Mouse (Mus musculus): ENCODE measurements around the gene Ppp3ca. TPM values are rescaled to one million over a fixed set of nuclear protein-coding genes. Genes with fewer than 3 reads are reported as not detected.
A peak's percentile ranks its signal among the peaks of the same experiment; 100 is the strongest.

The Ppp3ca gene
- polyA plus RNA-seq (2012; rRNA removed) = 23.0 and 46.3 TPM in 2 replicates

DNA sequence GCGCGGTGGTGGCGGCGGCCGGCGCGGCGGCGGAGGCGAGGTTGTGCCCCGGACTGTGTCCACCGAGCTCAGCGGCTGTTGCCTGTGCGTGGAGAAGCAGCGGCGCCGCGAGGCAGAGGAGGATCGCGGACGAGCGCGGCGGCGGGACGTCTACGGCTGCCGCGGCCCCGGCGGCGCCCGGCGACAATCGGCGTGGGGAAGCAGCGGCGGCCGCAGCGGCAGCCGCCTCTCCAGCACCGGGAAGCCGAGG, at the start of gene Ppp3ca:
TSS of gene Ppp3ca (plus strand) at position 15 of the 250 bp plus-strand sequence.
- Histone ChIP-seq H3K27ac (ENCODE audit: insufficient read depth, low read length) (peak within 1 kb of the TSS; percentile 92), H3K4me1 (ENCODE audit: control insufficient read depth, insufficient read depth, insufficient read length) (no peaks in the 10 kb centered on the region; the same call in 1 of the 2 replicates), H3K36me3 (ENCODE audit: control insufficient read depth, insufficient read depth, low read length) (no peaks in the 10 kb centered on the region), H3K27me3 (ENCODE audit: control insufficient read depth, insufficient read depth, low read length) (no peaks in the 10 kb centered on the region), H3K4me3 (ENCODE audit: extremely low read depth, insufficient read depth, insufficient read length) (peak within 1 kb of the TSS; percentile 96)
- WGBS = 0% methylated on average over 31 of the region's 43 CpGs
- no peak for DNase-seq (ENCODE audit: low read depth in 1 of 2, low spot score in 2 of 2)
- TF ChIP-seq CTCF (IDR thresholded peaks at IDR 0.05; ENCODE audit: extremely low read depth, insufficient read depth, insufficient read length, insufficient replicate concordance) (no peak), POLR2A (IDR thresholded peaks at IDR 0.05; ENCODE audit: low read depth, low read length) (peak; percentile 45; the same call in 1 of the 2 replicates)

DNA sequence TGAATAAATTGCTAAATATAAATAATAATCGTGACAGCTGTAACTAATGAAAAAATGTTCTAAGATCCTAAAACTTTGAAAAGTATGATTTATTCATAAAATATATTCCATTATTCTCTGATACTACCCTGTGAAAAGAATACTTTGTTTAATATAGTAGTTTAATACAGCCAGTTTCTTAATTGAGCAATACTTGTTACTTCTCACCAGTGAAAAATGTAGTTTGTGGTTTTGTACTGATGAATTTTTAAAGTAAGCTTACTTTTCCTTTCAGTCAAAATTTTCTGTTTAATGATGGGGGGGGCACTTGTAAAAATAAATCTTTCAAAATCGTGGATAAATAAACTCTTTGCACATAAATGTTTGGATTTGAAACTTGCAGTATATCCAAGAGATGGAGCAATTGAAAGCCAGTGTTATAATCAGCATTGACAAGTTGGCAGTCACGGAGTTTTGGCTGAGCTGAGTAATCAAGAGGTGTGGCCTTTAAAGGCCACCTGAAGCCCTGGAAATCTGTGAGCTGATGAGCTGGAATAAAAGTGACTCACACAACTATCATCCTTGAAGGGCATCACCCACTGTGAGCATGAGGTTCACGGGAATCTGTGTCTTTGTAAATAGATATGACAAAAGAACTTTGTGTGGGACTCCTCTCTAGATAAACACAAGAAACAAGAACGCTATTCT, 29.2 kb upstream of the Ppp3ca start:
- Histone ChIP-seq H3K4me1 (ENCODE audit: control insufficient read depth, insufficient read depth, insufficient read length) (no peaks in the 10 kb centered on the region), H3K4me3 (ENCODE audit: extremely low read depth, insufficient read depth, insufficient read length) (no peak overlapping the region), H3K36me3 (ENCODE audit: control insufficient read depth, insufficient read depth, low read length) (no peaks in the 10 kb centered on the region), H3K27ac (ENCODE audit: insufficient read depth, low read length) (no peak overlapping the region), H3K27me3 (ENCODE audit: control insufficient read depth, insufficient read depth, low read length) (no peaks in the 10 kb centered on the region)
- no peak for TF ChIP-seq POLR2A (IDR thresholded peaks at IDR 0.05; ENCODE audit: low read depth, low read length)
- TF ChIP-seq CTCF (IDR thresholded peaks at IDR 0.05; ENCODE audit: extremely low read depth, insufficient read depth, insufficient read length, insufficient replicate concordance) = no peak
- WGBS = 91% methylated on average over 5 of the region's 5 CpGs
- no peak for DNase-seq (ENCODE audit: low read depth in 1 of 2, low spot score in 2 of 2)

DNA sequence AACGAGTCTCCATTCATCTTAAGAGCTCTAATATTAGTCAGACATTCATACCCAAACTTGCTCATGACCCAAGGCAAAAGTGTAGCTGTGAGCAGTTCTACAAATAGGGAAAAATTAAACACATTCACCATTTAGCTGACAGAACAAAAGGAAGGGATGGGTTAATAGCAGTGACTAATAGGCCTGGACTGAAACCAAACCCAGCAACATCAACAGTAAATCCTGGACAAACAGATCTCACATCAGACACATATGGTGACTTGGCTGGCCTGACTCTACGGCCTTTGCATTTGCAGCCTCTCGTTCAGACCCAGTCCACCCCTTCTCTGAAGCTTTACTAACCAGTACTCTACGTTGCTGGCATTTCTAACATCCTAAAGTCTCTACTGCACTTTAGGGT, 19.0 kb upstream of the Ppp3ca start:
- DNase-seq (ENCODE audit: low read depth in 1 of 2, low spot score in 2 of 2) = no peak
- H3K4me3 ChIP-seq (ENCODE audit: extremely low read depth, insufficient read depth, insufficient read length) = no peak overlapping the region
- no peak overlapping the region for H3K27ac ChIP-seq (ENCODE audit: insufficient read depth, low read length)
- no peak for TF ChIP-seq POLR2A (IDR thresholded peaks at IDR 0.05; ENCODE audit: low read depth, low read length)
- TF ChIP-seq CTCF (IDR thresholded peaks at IDR 0.05; ENCODE audit: extremely low read depth, insufficient read depth, insufficient read length, insufficient replicate concordance) = no peak
- 89% methylated on average over 4 of the region's 4 CpGs for WGBS
- H3K27me3 ChIP-seq (ENCODE audit: control insufficient read depth, insufficient read depth, low read length) = no peaks in the 10 kb centered on the region
- no peaks in the 10 kb centered on the region for H3K36me3 ChIP-seq (ENCODE audit: control insufficient read depth, insufficient read depth, low read length)
- H3K4me1 ChIP-seq (ENCODE audit: control insufficient read depth, insufficient read depth, insufficient read length) = no peaks in the 10 kb centered on the region

DNA sequence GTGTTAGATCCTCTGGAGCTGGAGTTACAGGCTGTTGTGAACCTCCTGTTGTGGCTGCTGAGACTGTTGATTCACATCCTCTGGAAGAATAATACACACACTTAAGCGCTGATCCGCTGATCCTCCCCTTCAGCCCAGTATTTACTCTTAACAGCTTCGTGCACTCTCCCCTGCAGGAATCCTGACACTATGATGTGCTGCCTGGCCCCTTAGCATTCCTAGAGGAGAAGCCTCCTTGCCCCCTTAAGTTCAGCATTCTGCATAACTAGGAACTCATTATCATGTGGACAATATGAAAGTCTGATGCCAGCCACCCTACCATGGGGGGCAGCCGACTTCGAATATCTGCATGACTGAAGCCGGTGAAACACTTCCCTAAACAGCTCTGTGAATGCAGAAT, 18.4 kb upstream of the Ppp3ca start:
- Histone ChIP-seq H3K27ac (ENCODE audit: insufficient read depth, low read length) (no peak overlapping the region), H3K4me3 (ENCODE audit: extremely low read depth, insufficient read depth, insufficient read length) (no peak overlapping the region), H3K36me3 (ENCODE audit: control insufficient read depth, insufficient read depth, low read length) (no peaks in the 10 kb centered on the region), H3K27me3 (ENCODE audit: control insufficient read depth, insufficient read depth, low read length) (no peaks in the 10 kb centered on the region), H3K4me1 (ENCODE audit: control insufficient read depth, insufficient read depth, insufficient read length) (no peaks in the 10 kb centered on the region)
- TF ChIP-seq POLR2A (IDR thresholded peaks at IDR 0.05; ENCODE audit: low read depth, low read length) (no peak), CTCF (IDR thresholded peaks at IDR 0.05; ENCODE audit: extremely low read depth, insufficient read depth, insufficient read length, insufficient replicate concordance) (no peak)
- DNase-seq (ENCODE audit: low read depth in 1 of 2, low spot score in 2 of 2) = peak in 1 of 2 experiments; percentile 2
- WGBS = 66% methylated on average over 6 of the region's 6 CpGs

DNA sequence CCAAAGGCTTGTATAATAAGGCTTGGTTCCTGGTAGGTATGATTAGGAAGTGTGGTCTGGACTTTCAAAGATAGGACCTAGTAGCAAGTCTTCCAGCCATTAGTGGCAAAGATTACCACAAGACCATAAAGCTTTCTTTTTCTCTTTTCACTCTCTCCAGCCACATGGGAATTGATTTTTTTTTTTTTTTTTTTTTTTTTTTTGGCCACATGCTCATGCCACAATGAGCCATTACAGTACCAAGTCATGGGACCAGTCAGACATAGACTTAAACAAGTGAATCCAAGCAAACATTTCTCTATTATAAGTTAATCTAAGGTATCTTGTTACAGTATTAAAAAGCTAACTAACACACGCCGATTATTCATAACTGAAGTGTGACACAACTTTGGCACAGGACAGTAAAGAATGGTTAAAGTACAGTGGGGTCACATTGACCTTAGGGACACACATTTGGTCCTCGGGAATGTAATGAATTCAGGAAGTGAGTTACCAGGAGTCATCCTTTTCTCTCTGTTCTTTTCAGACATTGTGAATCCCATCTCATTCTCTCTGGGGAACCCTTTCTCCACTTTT, 13.4 kb upstream of the Ppp3ca start:
- no peak for TF ChIP-seq POLR2A (IDR thresholded peaks at IDR 0.05; ENCODE audit: low read depth, low read length)
- no peak for TF ChIP-seq CTCF (IDR thresholded peaks at IDR 0.05; ENCODE audit: extremely low read depth, insufficient read depth, insufficient read length, insufficient replicate concordance)
- Histone ChIP-seq H3K27me3 (ENCODE audit: control insufficient read depth, insufficient read depth, low read length) (no peaks in the 10 kb centered on the region), H3K36me3 (ENCODE audit: control insufficient read depth, insufficient read depth, low read length) (no peaks in the 10 kb centered on the region), H3K27ac (ENCODE audit: insufficient read depth, low read length) (no peak overlapping the region), H3K4me1 (ENCODE audit: control insufficient read depth, insufficient read depth, insufficient read length) (no peaks in the 10 kb centered on the region), H3K4me3 (ENCODE audit: extremely low read depth, insufficient read depth, insufficient read length) (no peak overlapping the region)
- no peak for DNase-seq (ENCODE audit: low read depth in 1 of 2, low spot score in 2 of 2)
- WGBS = 90% methylated on average over 3 of the region's 3 CpGs

DNA sequence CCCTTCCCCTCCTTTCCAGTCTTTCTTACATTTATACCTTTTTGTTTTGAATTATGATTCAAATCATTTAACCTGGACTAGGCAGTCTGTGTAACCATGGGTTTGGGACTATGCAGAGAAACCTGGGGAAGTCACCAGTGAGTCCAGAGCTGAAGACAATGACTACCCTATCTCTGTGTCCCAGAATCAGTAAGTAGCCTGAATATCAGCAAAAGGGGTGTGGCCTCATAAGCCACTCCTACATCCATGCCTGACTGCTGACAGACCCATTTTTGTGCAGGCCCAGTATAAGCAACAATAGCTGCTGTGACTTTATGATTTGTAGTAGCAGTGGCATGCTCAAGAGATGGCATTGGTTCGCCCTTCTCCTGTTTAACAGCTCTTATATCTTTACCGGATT, 11.2 kb upstream of the Ppp3ca start:
- Histone ChIP-seq H3K4me3 (ENCODE audit: extremely low read depth, insufficient read depth, insufficient read length) (no peak overlapping the region), H3K27ac (ENCODE audit: insufficient read depth, low read length) (no peak overlapping the region), H3K36me3 (ENCODE audit: control insufficient read depth, insufficient read depth, low read length) (no peaks in the 10 kb centered on the region), H3K4me1 (ENCODE audit: control insufficient read depth, insufficient read depth, insufficient read length) (no peaks in the 10 kb centered on the region), H3K27me3 (ENCODE audit: control insufficient read depth, insufficient read depth, low read length) (no peaks in the 10 kb centered on the region)
- WGBS = 92% methylated on average over 2 of the region's 2 CpGs
- TF ChIP-seq CTCF (IDR thresholded peaks at IDR 0.05; ENCODE audit: extremely low read depth, insufficient read depth, insufficient read length, insufficient replicate concordance) (no peak), POLR2A (IDR thresholded peaks at IDR 0.05; ENCODE audit: low read depth, low read length) (no peak)
- no peak for DNase-seq (ENCODE audit: low read depth in 1 of 2, low spot score in 2 of 2)

DNA sequence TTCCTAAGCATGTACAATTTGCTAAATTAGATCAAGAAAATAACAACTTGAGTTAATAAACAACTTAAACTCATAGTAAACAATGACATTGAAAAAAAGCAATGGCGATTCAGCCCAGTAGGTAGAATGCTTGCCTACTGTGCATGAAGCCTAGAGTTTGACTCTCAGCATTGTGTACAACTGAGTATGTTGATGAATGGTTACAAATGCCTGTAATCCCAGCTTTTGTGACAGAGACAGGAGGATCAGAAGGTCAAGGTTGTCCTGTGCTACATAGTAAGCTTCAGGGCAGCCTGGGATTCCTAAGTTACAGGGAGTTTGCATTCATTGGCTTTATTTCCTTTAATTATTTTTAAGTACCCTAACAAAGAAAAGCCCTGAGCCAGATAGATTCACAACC, 4.8 kb upstream of the Ppp3ca start:
- Histone ChIP-seq H3K4me3 (ENCODE audit: extremely low read depth, insufficient read depth, insufficient read length) (no peak overlapping the region), H3K36me3 (ENCODE audit: control insufficient read depth, insufficient read depth, low read length) (no peaks in the 10 kb centered on the region), H3K27me3 (ENCODE audit: control insufficient read depth, insufficient read depth, low read length) (no peaks in the 10 kb centered on the region), H3K4me1 (ENCODE audit: control insufficient read depth, insufficient read depth, insufficient read length) (no peaks in the 10 kb centered on the region), H3K27ac (ENCODE audit: insufficient read depth, low read length) (no peak overlapping the region)
- no peak for DNase-seq (ENCODE audit: low read depth in 1 of 2, low spot score in 2 of 2)
- 98% methylated on average over 1 of the region's 1 CpGs for WGBS
- no peak for TF ChIP-seq CTCF (IDR thresholded peaks at IDR 0.05; ENCODE audit: extremely low read depth, insufficient read depth, insufficient read length, insufficient replicate concordance)
- TF ChIP-seq POLR2A (IDR thresholded peaks at IDR 0.05; ENCODE audit: low read depth, low read length) = no peak
